Mouse (Mus musculus): ENCODE data around the gene Specc1. TPM values are rescaled to one million over a fixed set of nuclear protein-coding genes. Genes with fewer than 3 reads are reported as not detected.

Gene Specc1
- polyA plus RNA-seq, 1 experiment from 2014 or later = 12.0 TPM

DNA sequence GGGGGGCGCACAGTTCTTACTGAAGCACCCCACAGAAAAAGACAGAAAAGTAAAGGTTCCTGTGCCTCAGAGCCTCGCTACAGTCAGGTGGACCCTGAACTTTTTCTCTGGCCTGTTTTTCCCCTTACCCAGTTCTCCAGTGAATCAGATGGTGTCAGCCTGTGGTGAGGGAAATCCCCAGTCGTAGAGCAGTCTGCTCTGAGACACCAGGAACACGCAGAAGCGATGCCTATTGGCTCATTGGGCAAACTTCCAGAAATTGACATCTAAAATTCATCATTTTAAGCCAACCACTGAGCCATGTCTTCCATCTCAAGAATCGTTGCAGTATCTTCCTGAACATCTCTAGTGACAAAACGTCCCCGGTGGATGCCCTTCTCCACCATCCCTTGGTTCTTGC, 230.5 kb downstream of the Specc1 start:
- Histone ChIP-seq H3K4me1 (ENCODE audit: control insufficient read depth, insufficient read depth, low read length) (no peaks in the 10 kb centered on the region), H3K36me3 (ENCODE audit: control insufficient read depth, insufficient read depth, low read length) (no peaks in the 10 kb centered on the region), H3K4me2 (ENCODE audit: low read depth) (no peak overlapping the region), H3K27me3 (ENCODE audit: control insufficient read depth, insufficient read depth, low read length) (no peaks in the 10 kb centered on the region), H3K4me3 (ENCODE audit: low read depth, low read length) (no peak overlapping the region), H3K27ac (ENCODE audit: low read depth, low read length) (no peak overlapping the region), H3K9me3 (ENCODE audit: control insufficient read depth, low read length) (no peaks in the 10 kb centered on the region), H3K9ac (ENCODE audit: low read length) (no peak overlapping the region)
- ATAC-seq (ENCODE audit: insufficient read depth, low FRiP score, low TSS enrichment) (no peak), DNase-seq (ENCODE audit: low spot score) (no peak)
- 92% methylated on average over 8 of the region's 8 CpGs for WGBS

DNA sequence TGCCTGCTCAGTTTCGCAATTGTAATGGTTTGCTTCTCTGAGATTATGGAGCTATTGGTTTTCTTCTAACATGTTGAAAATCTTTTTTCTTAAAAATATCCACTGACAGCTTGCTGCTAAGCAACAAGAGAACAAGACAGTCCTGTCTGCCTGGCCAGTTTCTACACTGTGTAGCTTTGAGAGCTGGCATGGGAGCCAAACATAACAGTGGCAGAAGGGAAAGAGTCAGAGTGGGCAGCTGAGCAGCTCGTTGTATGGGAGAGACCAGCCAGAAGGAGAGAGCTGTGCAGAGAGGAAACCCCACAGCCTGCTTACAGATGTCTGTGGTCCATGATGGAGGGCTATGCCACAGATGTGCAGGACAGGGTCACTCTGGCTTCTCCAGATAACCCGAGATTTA, 235.5 kb downstream of the Specc1 start:
- Histone ChIP-seq H3K9ac (ENCODE audit: low read length) (no peak overlapping the region), H3K36me3 (ENCODE audit: control insufficient read depth, insufficient read depth, low read length) (no peaks in the 10 kb centered on the region), H3K4me2 (ENCODE audit: low read depth) (no peak overlapping the region), H3K4me3 (ENCODE audit: low read depth, low read length) (no peak overlapping the region), H3K27me3 (ENCODE audit: control insufficient read depth, insufficient read depth, low read length) (no peaks in the 10 kb centered on the region), H3K4me1 (ENCODE audit: control insufficient read depth, insufficient read depth, low read length) (no peaks in the 10 kb centered on the region), H3K9me3 (ENCODE audit: control insufficient read depth, low read length) (no peaks in the 10 kb centered on the region), H3K27ac (ENCODE audit: low read depth, low read length) (no peak overlapping the region)
- WGBS = 84% methylated on average over 3 of the region's 3 CpGs
- DNase-seq (ENCODE audit: low spot score) = no peak
- ATAC-seq (ENCODE audit: insufficient read depth, low FRiP score, low TSS enrichment) = no peak

DNA sequence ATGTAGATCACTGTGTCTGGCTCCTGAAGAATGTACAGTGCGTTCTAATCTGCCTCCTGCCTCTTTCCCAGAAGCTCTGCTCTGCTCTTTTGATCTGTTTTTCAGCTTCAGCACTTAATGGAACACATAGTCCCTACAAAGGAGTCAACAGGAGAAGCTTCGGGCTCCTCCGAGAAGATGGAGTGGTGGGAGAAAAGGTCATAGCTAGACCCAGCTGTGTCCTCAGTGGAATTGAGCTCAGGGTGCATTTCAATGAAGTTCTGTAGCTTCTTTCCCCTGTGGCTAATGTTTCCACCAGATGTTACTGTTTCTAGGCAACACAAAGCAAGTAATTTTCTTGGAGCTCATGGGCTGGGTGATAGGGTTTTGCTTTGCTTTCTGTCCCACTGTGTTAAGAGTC, 236.6 kb downstream of the Specc1 start:
- H3K4me1 ChIP-seq (ENCODE audit: control insufficient read depth, insufficient read depth, low read length) = no peaks in the 10 kb centered on the region
- no peak overlapping the region for H3K4me3 ChIP-seq (ENCODE audit: low read depth, low read length)
- DNase-seq (ENCODE audit: low spot score) (no peak), ATAC-seq (ENCODE audit: insufficient read depth, low FRiP score, low TSS enrichment) (no peak)
- no peak overlapping the region for H3K27ac ChIP-seq (ENCODE audit: low read depth, low read length)
- WGBS = 61% methylated on average over 3 of the region's 3 CpGs
- H3K27me3 ChIP-seq (ENCODE audit: control insufficient read depth, insufficient read depth, low read length) = no peaks in the 10 kb centered on the region
- no peaks in the 10 kb centered on the region for H3K36me3 ChIP-seq (ENCODE audit: control insufficient read depth, insufficient read depth, low read length)
- H3K9ac ChIP-seq (ENCODE audit: low read length) = no peak overlapping the region
- no peak overlapping the region for H3K4me2 ChIP-seq (ENCODE audit: low read depth)
- no peaks in the 10 kb centered on the region for H3K9me3 ChIP-seq (ENCODE audit: control insufficient read depth, low read length)

DNA sequence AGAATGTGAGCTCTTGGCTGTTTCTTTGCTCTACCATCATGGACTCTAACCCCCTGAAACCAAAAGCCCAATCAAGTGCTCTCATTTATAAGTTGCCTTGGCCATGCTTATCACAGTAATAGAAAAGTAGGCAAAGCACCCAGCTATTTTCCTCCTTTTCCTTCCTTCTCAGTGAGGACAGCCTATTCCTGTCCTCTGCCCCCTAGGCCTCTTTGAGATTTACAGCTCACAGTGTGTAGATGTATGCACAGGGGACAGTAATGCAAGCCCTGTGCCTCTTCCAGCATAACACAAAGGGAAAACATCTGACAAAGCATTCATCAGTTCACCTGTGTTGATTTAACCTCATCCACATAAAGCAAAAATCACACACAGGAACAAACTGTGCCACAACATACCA, 237.7 kb downstream of the Specc1 start:
- ATAC-seq (ENCODE audit: insufficient read depth, low FRiP score, low TSS enrichment) (no peak), DNase-seq (ENCODE audit: low spot score) (no peak)
- H3K9me3 ChIP-seq (ENCODE audit: control insufficient read depth, low read length) = no peaks in the 10 kb centered on the region

DNA sequence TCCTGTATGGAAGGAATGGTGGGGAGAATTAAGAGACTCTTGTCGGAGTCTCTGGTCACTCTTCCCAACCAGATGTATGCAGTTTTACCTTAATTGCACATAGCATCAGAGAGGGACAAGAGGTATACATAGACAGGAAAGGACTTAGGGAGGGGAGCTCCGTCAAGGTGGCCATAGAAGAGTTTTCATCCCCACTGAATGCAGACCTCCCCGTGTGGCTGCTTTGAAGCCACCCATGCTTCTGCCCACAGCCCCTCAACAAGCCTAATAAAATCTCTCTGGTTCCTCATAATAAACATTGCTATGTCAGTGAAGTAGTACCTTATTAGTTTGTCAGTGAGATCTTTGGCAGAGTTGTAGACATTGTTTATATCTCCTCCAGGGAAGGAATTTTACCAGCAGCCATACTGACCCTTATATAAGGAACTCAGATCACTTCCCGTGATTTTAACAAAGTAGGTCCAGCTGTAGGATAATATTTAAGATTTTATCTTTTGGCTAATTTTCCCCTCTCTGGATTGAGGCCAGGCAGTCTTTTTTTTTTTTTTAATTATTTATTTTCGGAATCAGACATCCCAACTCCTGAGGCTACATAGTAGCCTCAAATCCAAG, 244.4 kb downstream of the Specc1 start:
- no peak overlapping the region for H3K27ac ChIP-seq (ENCODE audit: low read depth, low read length)

More for the DNA sequence above, 237.7 kb downstream of the Specc1 start:
- Histone ChIP-seq H3K36me3 (ENCODE audit: control insufficient read depth, insufficient read depth, low read length) (no peaks in the 10 kb centered on the region), H3K27ac (ENCODE audit: low read depth, low read length) (no peak overlapping the region), H3K9ac (ENCODE audit: low read length) (no peak overlapping the region), H3K4me3 (ENCODE audit: low read depth, low read length) (no peak overlapping the region), H3K4me1 (ENCODE audit: control insufficient read depth, insufficient read depth, low read length) (no peaks in the 10 kb centered on the region), H3K4me2 (ENCODE audit: low read depth) (no peak overlapping the region), H3K27me3 (ENCODE audit: control insufficient read depth, insufficient read depth, low read length) (no peaks in the 10 kb centered on the region)

DNA sequence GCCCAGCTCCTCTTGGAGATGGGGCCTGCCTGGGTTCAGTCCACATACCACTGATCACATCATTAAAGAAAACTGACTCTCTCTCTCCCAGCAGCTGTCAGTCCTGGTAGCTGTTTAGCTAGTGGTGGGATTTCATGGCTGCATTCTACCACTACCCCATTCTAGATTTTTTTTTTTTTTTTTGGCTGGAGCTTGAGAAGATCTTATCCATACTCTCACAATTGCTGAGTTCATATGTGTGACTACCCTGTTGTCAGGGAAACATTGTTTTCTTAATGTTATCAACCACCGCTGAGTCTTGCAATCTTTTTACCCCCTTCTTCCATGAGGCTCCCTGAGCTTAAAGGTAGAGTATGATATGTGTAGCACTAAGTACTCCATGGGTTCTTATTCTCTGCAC, 246.1 kb downstream of the Specc1 start:
- no peak for ATAC-seq (ENCODE audit: insufficient read depth, low FRiP score, low TSS enrichment)

More for the DNA sequence above, 244.4 kb downstream of the Specc1 start:
- Histone ChIP-seq H3K4me2 (ENCODE audit: low read depth) (no peak overlapping the region), H3K27me3 (ENCODE audit: control insufficient read depth, insufficient read depth, low read length) (no peaks in the 10 kb centered on the region), H3K9ac (ENCODE audit: low read length) (no peak overlapping the region), H3K9me3 (ENCODE audit: control insufficient read depth, low read length) (no peaks in the 10 kb centered on the region), H3K36me3 (ENCODE audit: control insufficient read depth, insufficient read depth, low read length) (no peaks in the 10 kb centered on the region), H3K4me1 (ENCODE audit: control insufficient read depth, insufficient read depth, low read length) (no peaks in the 10 kb centered on the region), H3K4me3 (ENCODE audit: low read depth, low read length) (no peak overlapping the region)
- DNase-seq (ENCODE audit: low spot score) (no peak), ATAC-seq (ENCODE audit: insufficient read depth, low FRiP score, low TSS enrichment) (no peak)
- 85% methylated on average over 5 of the region's 5 CpGs for WGBS

DNA sequence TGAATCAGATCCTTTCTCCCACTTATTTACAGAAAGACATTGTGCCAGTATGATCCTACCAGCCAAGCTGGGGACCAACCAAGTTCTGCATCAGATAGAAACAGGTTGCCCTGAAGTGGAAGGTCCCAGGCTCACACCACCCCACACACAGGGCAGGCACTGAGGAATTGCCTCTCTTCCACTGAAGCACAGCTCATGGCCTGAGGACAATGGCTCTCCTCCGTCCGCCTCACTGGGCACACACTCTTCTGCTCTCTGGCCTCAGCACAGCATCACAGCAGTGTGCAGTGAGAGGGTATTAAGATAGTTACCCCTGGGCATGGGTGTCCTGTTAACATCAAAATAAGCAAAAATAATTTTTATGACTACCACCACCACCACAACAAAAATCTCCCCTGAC, 252.5 kb downstream of the Specc1 start:
- WGBS = 45% methylated on average over 2 of the region's 2 CpGs

More for the DNA sequence above, 246.1 kb downstream of the Specc1 start:
- Histone ChIP-seq H3K4me2 (ENCODE audit: low read depth) (no peak overlapping the region), H3K4me3 (ENCODE audit: low read depth, low read length) (no peak overlapping the region), H3K4me1 (ENCODE audit: control insufficient read depth, insufficient read depth, low read length) (no peaks in the 10 kb centered on the region), H3K27me3 (ENCODE audit: control insufficient read depth, insufficient read depth, low read length) (no peaks in the 10 kb centered on the region), H3K9ac (ENCODE audit: low read length) (no peak overlapping the region), H3K36me3 (ENCODE audit: control insufficient read depth, insufficient read depth, low read length) (no peaks in the 10 kb centered on the region), H3K27ac (ENCODE audit: low read depth, low read length) (no peak overlapping the region), H3K9me3 (ENCODE audit: control insufficient read depth, low read length) (no peaks in the 10 kb centered on the region)
- no peak for DNase-seq (ENCODE audit: low spot score)
- WGBS = 100% methylated on average over 1 of the region's 1 CpGs

DNA sequence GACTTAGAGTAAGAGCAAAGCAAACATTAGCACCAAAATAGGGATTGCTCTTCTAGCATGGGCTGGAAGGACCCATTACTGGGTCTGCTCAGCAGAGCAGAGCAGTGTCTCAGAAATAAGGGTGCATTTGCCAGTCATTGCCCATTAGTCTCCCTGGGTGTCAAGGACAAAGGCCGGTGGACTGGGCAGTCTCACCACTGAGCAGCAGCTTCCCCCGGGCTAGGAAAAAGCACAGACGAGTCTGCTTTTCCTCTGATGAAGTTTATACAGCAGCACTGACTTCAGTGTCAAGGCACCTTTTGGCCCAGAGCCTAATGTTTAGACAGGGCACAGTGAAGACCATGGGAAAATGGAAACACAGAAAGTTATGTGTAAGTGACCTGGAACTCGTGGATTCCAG, 253.3 kb downstream of the Specc1 start:
- Histone ChIP-seq H3K36me3 (ENCODE audit: control insufficient read depth, insufficient read depth, low read length) (no peaks in the 10 kb centered on the region), H3K4me3 (ENCODE audit: low read depth, low read length) (no peak overlapping the region), H3K27me3 (ENCODE audit: control insufficient read depth, insufficient read depth, low read length) (no peaks in the 10 kb centered on the region), H3K27ac (ENCODE audit: low read depth, low read length) (no peak overlapping the region), H3K9me3 (ENCODE audit: control insufficient read depth, low read length) (no peaks in the 10 kb centered on the region), H3K4me2 (ENCODE audit: low read depth) (no peak overlapping the region), H3K9ac (ENCODE audit: low read length) (no peak overlapping the region), H3K4me1 (ENCODE audit: control insufficient read depth, insufficient read depth, low read length) (no peaks in the 10 kb centered on the region)
- ATAC-seq (ENCODE audit: insufficient read depth, low FRiP score, low TSS enrichment) = no peak
- WGBS = 73% methylated on average over 4 of the region's 4 CpGs
- DNase-seq (ENCODE audit: low spot score) = no peak

More for the DNA sequence above, 252.5 kb downstream of the Specc1 start:
- no peaks in the 10 kb centered on the region for H3K27me3 ChIP-seq (ENCODE audit: control insufficient read depth, insufficient read depth, low read length)
- H3K36me3 ChIP-seq (ENCODE audit: control insufficient read depth, insufficient read depth, low read length) = no peaks in the 10 kb centered on the region
- DNase-seq (ENCODE audit: low spot score) (no peak), ATAC-seq (ENCODE audit: insufficient read depth, low FRiP score, low TSS enrichment) (no peak)
- H3K4me2 ChIP-seq (ENCODE audit: low read depth) = no peak overlapping the region
- H3K27ac ChIP-seq (ENCODE audit: low read depth, low read length) = no peak overlapping the region
- no peaks in the 10 kb centered on the region for H3K4me1 ChIP-seq (ENCODE audit: control insufficient read depth, insufficient read depth, low read length)
- H3K9me3 ChIP-seq (ENCODE audit: control insufficient read depth, low read length) = no peaks in the 10 kb centered on the region
- no peak overlapping the region for H3K9ac ChIP-seq (ENCODE audit: low read length)
- H3K4me3 ChIP-seq (ENCODE audit: low read depth, low read length) = no peak overlapping the region

DNA sequence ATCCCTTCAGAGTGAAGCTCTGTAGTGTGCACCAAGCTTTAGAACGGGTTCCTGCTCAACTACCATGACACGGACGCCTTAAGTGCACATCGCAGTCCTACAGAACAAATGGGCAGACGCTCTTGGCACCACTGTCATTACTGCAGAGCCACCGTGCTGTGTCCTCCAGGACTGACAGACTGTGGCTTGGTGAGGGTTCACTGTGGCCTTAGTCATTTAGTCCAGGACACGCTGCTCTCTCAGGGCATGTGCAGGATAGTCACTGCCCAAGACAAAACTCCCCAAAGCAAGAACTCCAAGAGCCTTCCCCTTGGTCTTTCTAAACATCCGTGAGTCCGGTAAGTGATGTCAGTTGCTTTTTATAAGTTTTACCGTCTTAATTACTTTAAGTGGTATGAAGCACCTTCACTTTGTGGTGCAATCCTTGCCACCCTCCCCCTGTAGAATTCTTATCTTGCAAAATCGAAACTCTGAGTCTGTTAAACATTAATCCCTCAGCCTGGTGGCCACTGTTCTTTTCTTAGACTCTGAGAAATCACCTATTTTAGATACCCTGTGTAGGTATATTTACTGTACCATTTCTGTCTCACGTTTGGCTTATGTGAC, 256.9 kb downstream of the Specc1 start:
- 91% methylated on average over 12 of the region's 12 CpGs for WGBS
- H3K9me3 ChIP-seq (ENCODE audit: control insufficient read depth, low read length) = no peaks in the 10 kb centered on the region
- no peaks in the 10 kb centered on the region for H3K36me3 ChIP-seq (ENCODE audit: control insufficient read depth, insufficient read depth, low read length)
- H3K4me1 ChIP-seq (ENCODE audit: control insufficient read depth, insufficient read depth, low read length) = no peaks in the 10 kb centered on the region
- DNase-seq (ENCODE audit: low spot score) (no peak), ATAC-seq (ENCODE audit: insufficient read depth, low FRiP score, low TSS enrichment) (no peak)
- no peak overlapping the region for H3K4me2 ChIP-seq (ENCODE audit: low read depth)
- no peak overlapping the region for H3K27ac ChIP-seq (ENCODE audit: low read depth, low read length)
- H3K4me3 ChIP-seq (ENCODE audit: low read depth, low read length) = no peak overlapping the region
- H3K9ac ChIP-seq (ENCODE audit: low read length) = no peak overlapping the region
- no peaks in the 10 kb centered on the region for H3K27me3 ChIP-seq (ENCODE audit: control insufficient read depth, insufficient read depth, low read length)

Measured in neural tube, embryonic 11.5 days (tissue).